Mouse (Mus musculus) v-Abl transformed pro-B cells (cell line): ENCODE measurements around the gene Nfat5.

Source experiments
- in situ Hi-C, 2 experiments: fragments of 400-800 bp; cut with MboI; formaldehyde crosslinking; loops; one replicate each; pipeline ENCODE4 v1.15.1; 2025; ENCODE audit not compliant: unreplicated experiment in 2 of 2

Nfat5 gene

GRCm38 (mm10) chr8:107292928-107293601 is at the start of gene Nfat5:
Nfat5 (plus strand) TSS chr8:107293470.
- in situ Hi-C loops: no loop called here

DNA sequence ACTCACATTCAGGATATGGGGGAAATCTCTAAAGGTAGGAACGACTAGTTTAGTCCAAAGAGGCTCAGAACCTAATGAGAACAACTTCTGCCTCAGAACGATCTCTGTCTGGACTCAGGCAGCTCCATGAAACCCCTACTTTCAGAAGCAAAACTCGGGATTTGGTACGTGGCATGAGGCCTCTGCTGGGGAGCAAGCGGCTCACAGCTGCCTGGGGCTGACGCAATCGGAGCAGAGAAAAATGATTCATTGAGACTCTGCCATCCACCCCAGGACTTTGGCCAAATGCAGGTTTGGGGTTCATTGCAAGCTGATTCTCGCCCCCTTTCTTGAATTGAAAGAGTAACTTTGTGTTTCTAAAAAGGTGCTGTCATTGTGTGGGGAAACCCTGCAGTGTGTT is 49.1 kb upstream of the Nfat5 start:
- in situ Hi-C loops: no loop called here

DNA sequence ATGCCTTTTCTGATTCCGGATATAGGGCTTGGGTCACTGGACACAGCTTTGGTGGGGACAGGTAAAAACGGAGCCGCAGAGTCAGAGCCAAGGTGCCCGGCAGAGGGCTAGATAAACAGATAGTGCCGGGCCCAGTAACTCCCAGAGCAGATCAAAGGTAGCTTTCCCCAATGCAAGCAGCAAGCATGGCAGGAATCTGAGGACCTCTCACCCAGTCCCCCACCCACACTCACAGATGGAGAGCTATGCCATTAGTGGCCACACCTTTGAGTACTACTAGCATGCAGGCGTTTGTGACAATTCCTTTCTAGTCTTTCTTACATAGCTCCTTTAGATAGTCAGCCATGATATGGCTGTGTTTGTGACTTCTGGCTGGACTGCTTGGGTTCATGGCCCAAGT is 44.8 kb upstream of the Nfat5 start:
- in situ Hi-C loops: no loop called here

DNA sequence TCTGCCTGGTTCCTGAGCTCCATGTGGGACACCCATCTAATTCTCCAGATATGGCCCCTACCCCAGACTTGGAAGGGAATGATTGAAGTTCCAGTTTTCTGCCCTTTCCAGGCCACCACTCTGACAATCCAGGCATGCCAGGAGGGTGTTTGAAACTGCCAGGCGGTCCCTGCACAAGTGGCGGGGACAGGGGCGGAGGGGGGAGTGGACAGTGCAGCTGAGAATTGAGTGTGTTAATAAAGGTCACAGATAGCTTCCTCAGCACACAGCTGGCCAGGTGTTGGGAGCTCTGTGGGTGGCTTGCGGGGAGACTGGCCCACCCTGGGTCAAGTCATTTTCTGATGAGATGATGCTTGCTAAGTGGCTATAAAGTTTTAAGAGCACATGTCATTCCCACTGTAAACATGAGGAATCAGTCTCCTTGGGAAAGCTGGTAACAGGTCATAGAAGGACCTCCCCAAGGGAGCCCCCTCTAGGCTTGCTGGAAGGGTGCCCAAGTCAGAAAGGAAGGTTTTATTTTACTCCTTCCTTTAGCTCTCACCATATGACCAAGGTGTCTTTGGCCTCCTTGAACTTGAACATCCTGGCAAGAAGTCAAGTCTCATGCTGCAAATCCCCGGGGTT is 41.7 kb upstream of the Nfat5 start:
- in situ Hi-C loops: no loop called here

DNA sequence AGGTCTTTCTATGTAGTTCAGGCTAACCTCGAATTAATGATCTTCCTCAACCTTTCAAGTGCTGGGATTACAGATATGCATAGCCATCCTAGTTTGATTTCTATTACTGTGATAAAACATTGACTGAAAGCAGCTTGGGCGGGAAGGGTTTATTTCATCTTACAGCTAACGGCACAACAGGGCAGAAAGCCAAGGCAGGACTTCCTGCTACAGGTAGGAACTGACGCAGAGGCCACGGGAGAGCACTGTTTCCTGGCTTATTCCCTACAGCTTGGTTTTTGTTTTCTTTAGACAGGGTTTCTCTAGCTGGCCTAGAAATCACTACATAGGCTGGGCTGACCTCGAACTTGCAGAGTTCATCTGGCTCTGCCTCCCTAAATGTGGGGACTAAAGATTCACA is 40.1 kb upstream of the Nfat5 start:
- in situ Hi-C loops: no loop called here

GRCm38 (mm10) chr8:107254403-107254802 is 38.9 kb upstream of the Nfat5 start:
- in situ Hi-C loops: no loop called here

DNA sequence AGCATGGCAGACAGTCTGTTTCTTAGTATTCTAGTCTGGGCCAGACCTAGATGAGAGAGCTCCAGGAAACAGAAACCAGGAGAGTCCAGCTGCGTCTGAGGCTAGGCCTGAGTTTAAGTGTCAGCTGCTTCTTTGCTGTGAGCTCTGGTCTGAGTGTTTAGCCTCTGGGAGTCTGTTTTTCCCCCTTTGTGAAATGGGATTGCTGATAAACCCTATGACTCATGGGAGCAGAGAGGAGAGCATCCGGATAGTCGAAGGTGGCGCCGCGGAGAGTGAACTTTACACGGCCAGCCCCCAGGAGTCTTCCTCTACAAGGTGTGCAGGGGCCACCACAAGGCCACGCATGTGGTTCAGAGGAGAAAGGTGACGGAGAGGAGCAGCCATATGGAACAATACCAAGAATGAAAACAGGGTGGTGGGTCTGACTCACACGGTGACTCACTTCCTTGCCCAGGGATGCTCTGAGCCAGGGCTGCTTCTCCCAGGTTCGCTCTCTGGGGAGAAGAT is 38.3 kb upstream of the Nfat5 start:
- in situ Hi-C loops: no loop called here

GRCm38 (mm10) chr8:107257223-107257622 is 36.0 kb upstream of the Nfat5 start:
- in situ Hi-C loops: no loop called here

DNA sequence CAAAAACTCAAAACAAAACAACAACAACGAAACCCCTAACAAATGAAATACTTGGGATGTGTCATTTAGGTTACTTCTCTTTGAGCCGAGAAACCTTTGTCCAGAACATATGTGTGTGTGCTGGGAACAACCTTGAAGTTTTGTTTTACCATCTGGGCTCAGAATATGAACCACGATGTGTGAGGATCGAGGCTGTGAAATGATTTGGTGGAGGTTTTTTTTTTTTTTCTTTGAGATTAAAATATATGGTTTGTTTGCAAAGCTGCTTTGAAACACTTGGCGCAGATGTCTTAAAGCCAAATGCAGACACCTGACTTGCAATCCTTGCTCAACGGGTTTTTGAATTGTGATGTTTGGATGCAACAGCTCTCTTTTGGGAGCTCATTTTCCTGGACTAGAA is 33.1 kb upstream of the Nfat5 start:
- in situ Hi-C loops: no loop called here

GRCm38 (mm10) chr8:107261172-107261571 is 32.1 kb upstream of the Nfat5 start:
- in situ Hi-C loops: no loop called here

GRCm38 (mm10) chr8:107262046-107262705 is 31.1 kb upstream of the Nfat5 start:
- in situ Hi-C loops: no loop called here

GRCm38 (mm10) chr8:107265811-107266210 is 27.5 kb upstream of the Nfat5 start:
- in situ Hi-C loops: no loop called here

DNA sequence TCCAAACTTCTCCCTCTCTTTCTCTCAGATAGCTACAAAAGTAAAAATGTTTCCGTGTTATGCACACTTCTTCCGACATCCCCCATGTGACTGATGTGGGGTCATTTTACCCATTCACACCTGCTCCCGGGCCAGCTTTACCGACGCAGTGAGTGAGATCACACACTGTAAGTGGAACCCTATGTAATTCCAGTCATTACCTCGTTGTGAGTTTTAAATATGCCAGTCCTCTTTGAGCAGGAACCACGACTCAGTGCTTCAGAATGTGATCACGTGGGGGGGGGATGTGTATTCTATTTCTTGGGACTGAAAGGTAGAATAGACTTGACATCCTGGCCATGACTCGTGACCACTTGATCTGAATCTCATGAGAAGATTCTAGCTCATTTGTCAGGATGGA is 24.8 kb upstream of the Nfat5 start:
- in situ Hi-C loops: no loop called here

DNA sequence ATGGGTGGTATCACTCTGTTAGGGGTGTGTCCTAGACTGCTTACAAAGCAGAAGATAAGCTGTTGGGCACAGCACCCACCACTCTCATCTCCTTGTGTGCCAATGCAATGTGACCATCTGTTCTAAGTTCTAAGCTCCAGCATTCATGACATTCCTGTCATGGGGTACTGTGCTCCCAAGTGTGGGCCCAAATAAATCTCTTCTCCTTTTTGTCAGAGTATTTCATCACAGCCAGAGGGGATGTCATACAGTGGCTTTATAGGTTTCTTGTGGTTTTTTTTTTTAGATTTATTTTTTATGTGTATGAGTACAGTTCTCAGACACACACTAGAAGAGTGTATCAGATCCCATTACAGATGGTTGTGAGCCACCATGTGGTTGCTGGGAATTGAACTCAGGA is 24.1 kb upstream of the Nfat5 start:
- in situ Hi-C loops: no loop called here

DNA sequence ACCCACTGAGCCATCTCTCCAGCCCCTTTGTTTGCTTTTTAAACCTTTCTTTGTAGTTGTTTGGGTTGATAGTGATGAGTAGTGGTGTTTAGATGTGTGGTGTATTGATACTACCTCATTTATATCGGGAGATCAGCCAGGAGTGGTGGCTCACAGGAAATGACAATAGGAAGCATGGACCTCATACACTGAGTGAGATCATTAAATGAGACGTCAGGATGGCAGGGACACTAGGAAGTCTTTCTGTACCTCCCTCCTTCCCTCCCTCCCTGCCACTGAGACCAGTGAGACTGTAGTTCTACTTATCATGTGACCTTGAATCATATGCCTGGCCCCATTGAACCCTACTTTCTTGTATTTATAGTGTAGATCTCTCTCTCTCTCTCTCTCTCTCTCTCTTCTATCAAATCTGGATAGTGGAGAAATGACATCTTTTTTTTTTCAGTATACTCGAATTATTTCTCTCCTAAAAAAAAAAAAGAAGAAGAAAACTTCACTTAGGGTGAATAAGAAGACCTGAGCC is 23.6 kb upstream of the Nfat5 start:
- in situ Hi-C loops: no loop called here

DNA sequence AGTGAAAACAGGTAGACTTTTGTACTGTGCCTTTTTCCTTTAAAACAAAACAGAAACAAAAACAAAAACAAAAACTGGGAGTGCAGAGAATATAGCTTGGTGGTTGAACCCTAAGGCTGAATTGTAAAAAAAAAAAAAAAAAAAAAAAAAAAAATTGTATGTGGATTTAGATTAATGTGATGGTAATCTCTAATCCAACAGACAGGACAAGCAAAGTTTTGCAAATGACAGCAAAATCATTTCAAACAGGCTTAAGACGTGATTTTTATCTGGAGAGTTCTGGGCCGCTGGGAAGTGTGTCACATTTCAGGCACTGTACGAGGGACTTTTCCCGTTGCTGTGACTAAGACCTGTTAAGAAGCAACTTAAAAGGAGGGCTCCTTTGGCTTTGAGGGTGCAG is 23.0 kb upstream of the Nfat5 start:
- in situ Hi-C loops: no loop called here

DNA sequence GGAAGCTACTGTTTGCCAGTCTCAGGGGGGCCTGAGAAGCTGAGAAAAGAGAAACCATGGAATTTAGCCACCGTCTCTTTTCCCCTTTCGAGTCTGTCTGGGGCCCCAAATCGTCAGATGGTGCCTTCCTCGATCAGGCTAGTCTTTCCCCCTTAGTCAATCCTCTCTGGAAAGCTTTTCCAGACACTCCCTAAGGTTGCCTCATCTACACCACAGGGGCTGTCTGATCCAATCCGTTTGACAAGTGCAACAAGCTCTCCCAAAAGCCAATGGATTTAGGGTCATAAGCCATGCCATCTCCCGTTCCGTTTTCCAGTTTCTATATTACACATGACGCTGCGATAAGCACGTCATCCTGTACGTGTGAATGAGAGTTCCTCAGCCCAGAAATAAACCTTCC is 22.5 kb upstream of the Nfat5 start:
- in situ Hi-C loops: no loop called here

- in situ Hi-C loops: no loop called here
Observed at GRCm38 (mm10) chr8:107277323-107277883, 15.9 kb upstream of the Nfat5 start.

DNA sequence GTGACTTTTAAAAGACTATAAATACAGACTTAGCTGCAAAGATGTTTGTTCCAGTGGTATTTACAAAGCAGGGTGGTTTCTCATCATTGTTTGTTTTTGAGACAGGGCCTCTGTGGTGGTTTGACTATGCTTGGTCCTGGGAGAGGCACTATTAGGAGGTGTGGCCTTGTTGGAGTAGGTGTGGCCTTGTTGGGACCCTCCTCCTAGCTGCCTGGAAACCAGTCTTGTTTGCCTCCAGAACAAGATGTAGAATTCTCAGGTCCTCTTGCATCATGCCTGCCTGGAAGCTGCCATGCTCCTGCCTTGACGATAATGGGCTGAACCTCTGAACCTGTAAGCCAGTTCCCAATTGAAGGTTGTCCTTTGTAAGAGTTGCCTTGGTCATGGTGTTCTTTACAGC is 14.7 kb upstream of the Nfat5 start:
- in situ Hi-C loops: no loop called here

DNA sequence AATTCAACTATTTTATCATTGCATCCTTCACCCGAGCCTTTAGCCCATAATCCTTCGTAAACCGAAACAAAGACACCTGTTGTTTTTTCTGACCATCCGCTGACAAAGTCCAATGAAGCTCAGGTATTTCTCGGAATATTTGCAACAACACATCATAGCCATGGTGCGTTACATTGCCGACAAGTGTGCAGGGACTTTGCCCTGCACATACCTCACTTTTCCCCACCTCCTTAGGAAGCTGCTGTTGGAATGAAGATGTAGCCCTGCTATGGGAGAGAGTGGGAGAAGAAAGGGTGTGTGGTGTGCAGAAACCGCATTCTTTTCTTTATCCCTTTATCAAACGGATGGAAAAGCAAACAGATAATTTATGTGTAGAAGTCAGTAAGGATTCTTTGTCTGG is 6.6 kb upstream of the Nfat5 start:
- in situ Hi-C loops: no loop called here

DNA sequence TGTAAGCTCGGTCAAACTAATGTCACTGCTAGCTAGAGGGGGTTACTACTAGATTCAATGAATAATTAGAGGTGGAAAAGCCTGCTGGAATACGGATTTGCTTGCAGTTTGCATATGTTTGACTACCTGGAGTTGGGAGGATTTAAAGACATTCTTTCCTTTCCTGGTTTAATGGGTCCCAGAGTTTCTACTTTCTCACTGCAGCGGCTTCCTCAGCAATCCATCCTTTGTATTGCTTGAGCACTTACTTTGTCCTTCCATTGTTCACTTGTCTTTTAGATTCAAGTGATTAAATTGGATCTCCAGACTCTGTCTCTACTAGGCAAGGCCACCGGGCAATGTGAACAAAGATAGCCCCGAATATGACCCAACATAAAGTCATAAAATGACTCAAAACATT is 5.7 kb upstream of the Nfat5 start:
- in situ Hi-C loops: no loop called here
